Mouse (Mus musculus) megakaryocyte, embryonic 14.5 days (primary cell): ENCODE measurements at regions not wholly inside any gene's neighbourhood (a gene's known extent, or its start where the extent isn't known, plus 50 kb on each side); places are given as distances from the start of the nearest gene placed in this dataset.

ENCODE experiments used
- FLI1 ChIP-seq: IDR thresholded peaks from 2 replicates; pipeline ENCODE4 v1.6.1; 2012; ENCODE audit warnings: low read length, inconsistent platforms, mixed read lengths
- GATA1 ChIP-seq: IDR thresholded peaks from 3 replicates; pipeline ENCODE4 v1.6.1; 2012; ENCODE audit warnings: mixed read lengths, low read length, inconsistent platforms, borderline replicate concordance

GRCm38 (mm10) chr2:117433482-117433881 lies 90.7 kb upstream of the Rasgrp1 start:
- no peak for TF ChIP-seq GATA1
- no peak for TF ChIP-seq FLI1
